ENCODE assay signal across 10 mouse cellular contexts in genomic region chr17:10377606-10378005, GRCm38 (mm10).
"Had no signal": no experiment of that assay in that cellular context is flagged by ENCODE, and none has a peak within 500 bp of the region (broad histone marks: within the 10 kb centered on the region; RNA-seq: fewer than 3 reads in every experiment).

No protein-coding gene starts in this region.

- H3K36me3 ChIP-seq: limb, embryonic 10.5 days; liver, embryonic 15.5 days; midbrain, embryonic 13.5 days had no signal

- H3K27me3 ChIP-seq: liver, embryonic 15.5 days; midbrain, embryonic 13.5 days had no signal

- H3K9ac ChIP-seq: liver, embryonic 15.5 days; midbrain, embryonic 13.5 days had no signal

- H3K9me3 ChIP-seq: limb, embryonic 10.5 days; liver, embryonic 15.5 days; midbrain, embryonic 13.5 days had no signal

- DNase-seq: kidney, postnatal 14 days; lung, adult 2 months; lung, postnatal 36 days; right cerebral cortex, postnatal 25 days; thymus, postnatal 36 days had no signal

- H3K27ac ChIP-seq: left cerebral cortex, adult 2 months; limb, embryonic 10.5 days; liver, embryonic 15.5 days; midbrain, embryonic 13.5 days had no signal

- H3K4me2 ChIP-seq: liver, embryonic 11.5 days; liver, embryonic 15.5 days; midbrain, embryonic 13.5 days had no signal

- H3K4me3 ChIP-seq: left cerebral cortex, adult 2 months; limb, embryonic 10.5 days; liver, embryonic 15.5 days; midbrain, embryonic 13.5 days had no signal

- ATAC-seq: midbrain, embryonic 13.5 days had no signal

- H3K4me1 ChIP-seq: liver, embryonic 15.5 days had no signal
